Mouse (Mus musculus) CH12.LX (cell line): ENCODE data around the gene Elovl6. TPM values are rescaled to one million over a fixed set of nuclear protein-coding genes. Genes with fewer than 3 reads are reported as not detected.
A peak's percentile ranks its signal among the peaks of the same experiment; 100 is the strongest.

Source experiments
- DNase-seq: peaks from one replicate; pipeline ENCODE4 v3.0.0-alpha.2; 2013; ENCODE audit errors: extremely low read depth
- H3K27ac ChIP-seq: 2 replicates; pipeline ENCODE4 v1.5.1; 2012; ENCODE audit warnings: low read depth, mild to moderate bottlenecking, control low read depth, moderate library complexity; ENCODE audit not compliant: insufficient read depth
- H3K27me3 ChIP-seq: replicated peaks from 2 replicates; pipeline ENCODE3; 2012; ENCODE audit warnings: inconsistent platforms
- H3K36me3 ChIP-seq, 2 experiments: replicated peaks in 1 of 2; 2 replicates each; pipeline versions ENCODE3 to v1.6.1; 2012; ENCODE audit warnings: inconsistent platforms in 1 of 2, low read length in 1 of 2, mild to moderate bottlenecking in 1 of 2, mixed read lengths in 1 of 2, moderate library complexity in 1 of 2; ENCODE audit not compliant: control insufficient read depth in 1 of 2, insufficient read depth in 1 of 2
- H3K4me1 ChIP-seq, 2 experiments: 2 replicates each; pipeline ENCODE4 v1.6.1; 2012; ENCODE audit warnings: inconsistent platforms in 1 of 2, moderate library complexity in 1 of 2; ENCODE audit not compliant: insufficient read depth in 2 of 2, control insufficient read depth in 1 of 2
- H3K4me2 ChIP-seq: 2 replicates; pipeline ENCODE4 v1.6.1; 2012; ENCODE audit warnings: low read depth, mild to moderate bottlenecking, control low read depth; ENCODE audit not compliant: poor library complexity, insufficient read depth, severe bottlenecking
- H3K4me3 ChIP-seq, 3 experiments: fragments of 150-350 bp in 1 of 3; sonication (generic) in 1 of 3; replicated peaks in 1 of 3; 2 replicates each; pipeline versions ENCODE3 to v1.5.1; 2011 to 2012; ENCODE audit warnings: low read depth in 2 of 3, low read length in 2 of 3, mild to moderate bottlenecking in 2 of 3, moderate library complexity in 2 of 3, control low read depth in 1 of 3, improper control_type of control experiment in 1 of 3, inconsistent platforms in 1 of 3, mixed read lengths in 1 of 3; ENCODE audit not compliant: poor library complexity in 1 of 3
- H3K79me2 ChIP-seq: replicated peaks from 2 replicates; pipeline ENCODE4 v1.6.1; 2012; ENCODE audit warnings: mild to moderate bottlenecking, moderate library complexity; ENCODE audit not compliant: control insufficient read depth, poor library complexity, insufficient read depth, severe bottlenecking; ENCODE audit errors: extremely low read depth
- H3K9ac ChIP-seq: 2 replicates; pipeline ENCODE4 v1.6.1; 2012; ENCODE audit warnings: low read depth, mild to moderate bottlenecking, control low read depth, moderate library complexity; ENCODE audit not compliant: insufficient read depth
- H3K9me3 ChIP-seq: replicated peaks from 2 replicates; pipeline ENCODE3; 2012; ENCODE audit warnings: low read length, inconsistent platforms, mixed read lengths
- BHLHE40 ChIP-seq: IDR thresholded peaks from 2 replicates; pipeline ENCODE4 v1.6.1; 2011; ENCODE audit warnings: mild to moderate bottlenecking, low read depth, low read length, improper control_type of control experiment
- CHD1 ChIP-seq: IDR thresholded peaks from 2 replicates; pipeline ENCODE4 v1.6.1; 2012; ENCODE audit warnings: low read depth, low read length, improper control_type of control experiment, inconsistent platforms
- CHD2 ChIP-seq: IDR thresholded peaks from 2 replicates; pipeline ENCODE4 v1.6.1; 2011; ENCODE audit warnings: low read length, improper control_type of control experiment
- CTCF ChIP-seq, 2 experiments: IDR thresholded peaks in 1 of 2; conservative IDR thresholded peaks in 1 of 2; 2 replicates each; pipeline ENCODE4 v1.5.1; 2011 to 2012; ENCODE audit warnings: low read depth in 2 of 2, low read length in 2 of 2, improper control_type of control experiment in 1 of 2, inconsistent platforms in 1 of 2, mild to moderate bottlenecking in 1 of 2, moderate library complexity in 1 of 2
- E2F4 ChIP-seq: IDR thresholded peaks from 2 replicates; pipeline ENCODE4 v1.6.1; 2011; ENCODE audit warnings: low read depth, low read length, improper control_type of control experiment; ENCODE audit not compliant: insufficient replicate concordance
- ELF1 ChIP-seq: IDR thresholded peaks from 2 replicates; pipeline ENCODE4 v1.6.1; 2014; ENCODE audit warnings: low read depth, mild to moderate bottlenecking, inconsistent platforms, low read length, improper control_type of control experiment
- EP300 ChIP-seq: IDR thresholded peaks from 2 replicates; pipeline ENCODE4 v1.6.1; 2011; ENCODE audit warnings: low read length, improper control_type of control experiment
- ETS1 ChIP-seq: conservative IDR thresholded peaks from 2 replicates; pipeline ENCODE4 v1.6.1; 2012; ENCODE audit warnings: low read depth, mild to moderate bottlenecking, inconsistent platforms, low read length, improper control_type of control experiment, moderate library complexity
- GABPA ChIP-seq: IDR thresholded peaks from 2 replicates; pipeline ENCODE4 v1.6.1; 2012; ENCODE audit warnings: low read depth, low read length, improper control_type of control experiment, inconsistent platforms; ENCODE audit not compliant: insufficient replicate concordance
- HCFC1 ChIP-seq: IDR thresholded peaks from 2 replicates; pipeline ENCODE4 v1.6.1; 2012; ENCODE audit warnings: low read depth, mild to moderate bottlenecking, inconsistent platforms, low read length, improper control_type of control experiment
- IRF4 ChIP-seq: IDR thresholded peaks from 2 replicates; pipeline ENCODE4 v1.6.1; 2014; ENCODE audit warnings: low read depth, mild to moderate bottlenecking, inconsistent platforms, low read length, improper control_type of control experiment
- JUN ChIP-seq: IDR thresholded peaks from 2 replicates; pipeline ENCODE4 v1.6.1; 2011; ENCODE audit warnings: low read depth, mild to moderate bottlenecking, low read length, improper control_type of control experiment, moderate library complexity; ENCODE audit not compliant: insufficient read depth
- JUND ChIP-seq: conservative IDR thresholded peaks from 2 replicates; pipeline ENCODE4 v1.6.1; 2011; ENCODE audit warnings: low read depth, low read length, improper control_type of control experiment
- MAFK ChIP-seq: IDR thresholded peaks from 2 replicates; pipeline ENCODE4 v1.6.1; 2011; ENCODE audit warnings: low read length, improper control_type of control experiment; ENCODE audit not compliant: insufficient replicate concordance
- MAZ ChIP-seq: IDR thresholded peaks from 2 replicates; pipeline ENCODE4 v1.6.1; 2012; ENCODE audit warnings: low read depth, mild to moderate bottlenecking, inconsistent platforms, low read length, improper control_type of control experiment, moderate library complexity
- MEF2A ChIP-seq: IDR thresholded peaks from 2 replicates; pipeline ENCODE4 v1.6.1; 2014; ENCODE audit warnings: low read depth, mild to moderate bottlenecking, inconsistent platforms, low read length, improper control_type of control experiment, borderline replicate concordance
- MYC ChIP-seq: IDR thresholded peaks from 2 replicates; pipeline ENCODE4 v1.6.1; 2011; ENCODE audit warnings: low read depth, mild to moderate bottlenecking, improper control_type of control experiment, low read length
- NELFE ChIP-seq: IDR thresholded peaks from 2 replicates; pipeline ENCODE4 v1.6.1; 2011; ENCODE audit warnings: low read depth, low read length, improper control_type of control experiment
- NRF1 ChIP-seq: IDR thresholded peaks from 2 replicates; pipeline ENCODE4 v1.6.1; 2014; ENCODE audit warnings: low read depth, mild to moderate bottlenecking, inconsistent platforms, low read length, improper control_type of control experiment, moderate library complexity
- POLR2AphosphoS2 ChIP-seq: IDR thresholded peaks from 2 replicates; pipeline ENCODE4 v1.6.1; 2011; ENCODE audit warnings: low read depth, low read length, improper control_type of control experiment
- RAD21 ChIP-seq: IDR thresholded peaks from 2 replicates; pipeline ENCODE4 v1.6.1; 2011; ENCODE audit warnings: low read depth, mild to moderate bottlenecking, low read length, improper control_type of control experiment, moderate library complexity
- RCOR1 ChIP-seq: conservative IDR thresholded peaks from 2 replicates; pipeline ENCODE4 v1.6.1; 2012; ENCODE audit warnings: low read depth, mild to moderate bottlenecking, inconsistent platforms, low read length, improper control_type of control experiment
- SIN3A ChIP-seq: IDR thresholded peaks from 2 replicates; pipeline ENCODE4 v1.6.1; 2012; ENCODE audit warnings: low read length, improper control_type of control experiment, inconsistent platforms
- SMC3 ChIP-seq: IDR thresholded peaks from 2 replicates; pipeline ENCODE4 v1.6.1; 2011; ENCODE audit warnings: low read depth, low read length, improper control_type of control experiment
- TBP ChIP-seq: conservative IDR thresholded peaks from 2 replicates; pipeline ENCODE4 v1.6.1; 2011; ENCODE audit warnings: low read depth, low read length, improper control_type of control experiment
- USF1 ChIP-seq: IDR thresholded peaks from 2 replicates; pipeline ENCODE4 v1.6.1; 2014; ENCODE audit warnings: low read depth, mild to moderate bottlenecking, inconsistent platforms, low read length, improper control_type of control experiment
- USF2 ChIP-seq: conservative IDR thresholded peaks from 2 replicates; pipeline ENCODE4 v1.6.1; 2011; ENCODE audit warnings: low read depth, low read length, improper control_type of control experiment
- ZC3H11A ChIP-seq: IDR thresholded peaks from 2 replicates; pipeline ENCODE4 v1.6.1; 2012; ENCODE audit warnings: low read depth, mild to moderate bottlenecking, inconsistent platforms, low read length, improper control_type of control experiment
- ZKSCAN1 ChIP-seq: IDR thresholded peaks from 2 replicates; pipeline ENCODE4 v1.6.1; 2012; ENCODE audit warnings: low read depth, inconsistent platforms, low read length, improper control_type of control experiment, borderline replicate concordance
- ZMIZ1 ChIP-seq: IDR thresholded peaks from 2 replicates; pipeline ENCODE4 v1.6.1; 2012; ENCODE audit warnings: low read depth, mild to moderate bottlenecking, inconsistent platforms, low read length, improper control_type of control experiment
- ZNF384 ChIP-seq: IDR thresholded peaks from 2 replicates; pipeline ENCODE4 v1.6.1; 2012; ENCODE audit warnings: low read depth, low read length, improper control_type of control experiment, inconsistent platforms
- dilution Hi-C: fragments of 300-500 bp; cut with MboI; formaldehyde crosslinking; loops from 2 replicates; pipeline ENCODE4 v1.14.3; 2020; ENCODE audit warnings: low sequenced_read_pairs; ENCODE audit not compliant: extremely low pct_unique_long_range_greater_than_20kb, extremely low pct_ligation_motif_present
- in situ Hi-C: fragments of 300-500 bp; cut with MboI; formaldehyde crosslinking; loops from 3 replicates; pipeline ENCODE4 v1.14.3; 2019; ENCODE audit warnings: low sequenced_read_pairs, low pct_ligation_motif_present, low pct_unique_long_range_greater_than_20kb, mixed read lengths
- polyA plus RNA-seq: library from polyadenylated mRNA; unstranded; fragments of >175 nt; gene quantifications from 2 replicates; pipeline ENCODE4 v1.2.1, GENCODE M21; 2012; ENCODE audit warnings: low read depth; ENCODE audit not compliant: insufficient read length
- total RNA-seq, 2 experiments: library from RNA; depleted of rRNA; stranded (reverse); fragments of 300-350 nt in 1 of 2; fragments of >200 nt in 1 of 2; gene quantifications; 2 replicates each; pipeline ENCODE4 v1.2.3; 2012 to 2014

Gene Elovl6
- total and polyA plus RNA-seq, 3 experiments: 1.7 to 6.8 (median 6.0) TPM

DNA sequence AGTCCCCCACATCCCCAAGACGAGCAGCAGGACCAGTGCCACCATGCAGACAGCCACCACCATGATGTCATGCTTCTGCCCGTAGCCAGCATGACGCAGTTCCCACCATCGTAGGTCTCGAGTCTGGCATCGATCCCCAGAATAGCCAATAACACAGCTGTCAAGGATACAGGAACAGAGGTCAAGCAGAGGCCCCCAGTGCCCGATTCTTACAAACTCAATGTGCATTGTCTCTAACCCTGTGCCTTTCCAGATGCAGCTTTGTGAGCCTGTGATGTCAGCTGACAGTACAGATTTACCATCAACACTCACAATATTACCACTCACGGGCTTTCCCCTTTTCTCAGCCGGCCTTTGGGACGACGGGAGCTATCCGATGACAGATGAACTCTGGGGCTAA lies 154.0 kb downstream of the Elovl6 start:
- H3K27ac ChIP-seq: no peak overlapping the region
- H3K9me3 ChIP-seq: no peaks in the 10 kb centered on the region

DNA sequence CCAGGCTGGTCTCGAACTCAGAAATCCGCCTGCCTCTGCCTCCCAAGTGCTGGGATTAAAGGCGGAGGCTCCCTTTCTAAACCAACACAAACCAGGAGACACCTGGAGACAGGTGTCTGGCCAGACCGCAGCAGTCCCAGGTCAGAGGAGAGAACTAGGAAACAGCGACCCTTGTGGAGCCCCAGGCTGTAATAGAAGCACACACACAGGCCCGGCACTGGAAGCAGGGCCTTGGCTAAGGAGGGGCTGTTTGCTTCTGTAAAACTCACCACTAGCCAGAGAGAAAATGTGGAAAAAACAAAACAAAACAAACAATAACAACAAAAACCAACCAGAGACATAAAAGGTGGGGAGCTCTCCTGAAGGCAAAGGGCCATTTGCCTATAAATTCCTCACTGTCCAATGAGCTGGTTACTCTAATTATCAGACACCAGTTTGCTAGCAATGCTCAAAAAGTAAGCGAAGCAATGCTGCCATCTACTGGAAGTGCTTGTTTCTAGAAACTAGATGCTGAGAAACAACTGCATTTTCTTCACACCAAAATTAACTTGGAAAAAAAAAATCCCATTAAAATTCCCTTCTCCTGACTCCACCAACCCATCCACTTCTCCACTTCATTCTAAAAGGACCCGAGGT lies 154.7 kb downstream of the Elovl6 start:
- no peak overlapping the region for H3K4me3 ChIP-seq
- dilution Hi-C loops: no loop called here
- no peak overlapping the region for H3K9ac ChIP-seq
- peak; percentile 91 for TF ChIP-seq RAD21
- TF ChIP-seq USF1: no peak
- TF ChIP-seq SIN3A: no peak
- TF ChIP-seq CHD2: no peak
- TF ChIP-seq ZC3H11A: peak; percentile 14; the same call in 1 of the 2 replicates
- no peak for TF ChIP-seq ZNF384
- no peak for TF ChIP-seq MAZ
- TF ChIP-seq ZKSCAN1: no peak
- TF ChIP-seq CTCF (conservative IDR thresholded peaks at IDR 0.05 in 1 of 2, IDR thresholded peaks at IDR 0.05 in 1 of 2; ENCODE audit: low read depth in 2 of 2, low read length in 2 of 2): peak; percentile 48 to 82
- TF ChIP-seq CHD1: no peak
- no peak for TF ChIP-seq MYC
- no peak for TF ChIP-seq BHLHE40
- TF ChIP-seq HCFC1: no peak
- no peak for TF ChIP-seq NELFE
- no peak for TF ChIP-seq EP300
- peak; percentile 75 for TF ChIP-seq SMC3
- no peak for TF ChIP-seq USF2
- TF ChIP-seq JUN: no peak
- TF ChIP-seq RCOR1: no peak
- TF ChIP-seq IRF4: no peak
- no peak for TF ChIP-seq ZMIZ1
- TF ChIP-seq MEF2A: no peak
- TF ChIP-seq TBP: no peak
- TF ChIP-seq POLR2AphosphoS2: no peak
- no peak for TF ChIP-seq ELF1
- peak; percentile 21; the same call in 1 of the 2 replicates for TF ChIP-seq MAFK
- no peak for TF ChIP-seq E2F4

More for the DNA sequence above, 154.0 kb downstream of the Elovl6 start:
- TF ChIP-seq SMC3: no peak
- TF ChIP-seq CHD1: no peak
- TF ChIP-seq MAZ: no peak
- TF ChIP-seq ETS1: no peak
- TF ChIP-seq USF2: no peak
- no peak for TF ChIP-seq JUND
- TF ChIP-seq BHLHE40: no peak
- TF ChIP-seq GABPA: no peak
- TF ChIP-seq ZC3H11A: no peak
- no peak for TF ChIP-seq POLR2AphosphoS2
- no peak for TF ChIP-seq NRF1
- no peak for TF ChIP-seq ZNF384
- no peak for TF ChIP-seq CHD2
- no peak for TF ChIP-seq JUN
- H3K36me3 ChIP-seq: peaks cover 3 to 66% of the 10 kb centered on the region in 2 experiments
- H3K79me2 ChIP-seq: no peaks in the 10 kb centered on the region
- H3K4me2 ChIP-seq: no peak overlapping the region
- no peaks in the 10 kb centered on the region for H3K4me1 ChIP-seq
- H3K9ac ChIP-seq: no peak overlapping the region
- H3K4me3 ChIP-seq: no peak overlapping the region
- dilution Hi-C loops: no loop called here
- in situ Hi-C loops: loop anchor here (10.0 to 25.0 kb wide), 2 partner anchors 249 to 381 kb away; no protein-coding TSS in a partner anchor
- DNase-seq: no peak
- H3K27me3 ChIP-seq: no peaks in the 10 kb centered on the region

More for the DNA sequence above, 154.7 kb downstream of the Elovl6 start:
- Histone ChIP-seq H3K9me3 (no peaks in the 10 kb centered on the region), H3K27me3 (no peaks in the 10 kb centered on the region), H3K4me1 (no peaks in the 10 kb centered on the region), H3K36me3 (peaks cover 3 to 62% of the 10 kb centered on the region in 2 experiments), H3K79me2 (no peaks in the 10 kb centered on the region), H3K4me2 (no peak overlapping the region), H3K27ac (no peak overlapping the region)
- DNase-seq: peak; percentile 59
- in situ Hi-C loops: loop anchor here (10.0 to 25.0 kb wide), 2 partner anchors 250 to 382 kb away; no protein-coding TSS in a partner anchor
